Mouse (Mus musculus): ENCODE data around the gene E130309D02Rik.

The E130309D02Rik gene

GRCm38 (mm10) chr5:143309916-143310315 is 5.2 kb downstream of the E130309D02Rik start:
- no peak for DNase-seq (ENCODE audit: low read depth, low spot score)

- no peak for DNase-seq (ENCODE audit: low read depth, low spot score)
Observed at GRCm38 (mm10) chr5:143308825-143309224, 6.3 kb downstream of the E130309D02Rik start.

- DNase-seq (ENCODE audit: low read depth, low spot score): no peak
Observed at GRCm38 (mm10) chr5:143304251-143304650, 10.9 kb downstream of the E130309D02Rik start.

- no peak for DNase-seq (ENCODE audit: low read depth, low spot score)
Observed at GRCm38 (mm10) chr5:143301296-143301695, 13.9 kb downstream of the E130309D02Rik start.

- no peak for DNase-seq (ENCODE audit: low read depth, low spot score)
Observed at GRCm38 (mm10) chr5:143299686-143300085, 15.5 kb downstream of the E130309D02Rik start.

GRCm38 (mm10) chr5:143298391-143298790 is 16.8 kb downstream of the E130309D02Rik start:
- no peak for DNase-seq (ENCODE audit: low read depth, low spot score)

- DNase-seq (ENCODE audit: low read depth, low spot score): no peak
Observed at GRCm38 (mm10) chr5:143297986-143298385, 17.2 kb downstream of the E130309D02Rik start.

- no peak for DNase-seq (ENCODE audit: low read depth, low spot score)
Observed at GRCm38 (mm10) chr5:143295330-143295729, 19.8 kb downstream of the E130309D02Rik start.

GRCm38 (mm10) chr5:143294862-143295261 is 20.3 kb downstream of the E130309D02Rik start:
- no peak for DNase-seq (ENCODE audit: low read depth, low spot score)

GRCm38 (mm10) chr5:143293404-143293803 is 21.8 kb downstream of the E130309D02Rik start, which contains the start of gene Zfp853:
Gene Zfp853 (minus strand): TSS chr5:143293623.
- DNase-seq (ENCODE audit: low read depth, low spot score): no peak

GRCm38 (mm10) chr5:143292879-143293278 is 22.3 kb downstream of the E130309D02Rik start:
- DNase-seq (ENCODE audit: low read depth, low spot score): no peak

GRCm38 (mm10) chr5:143289299-143289698 is 25.9 kb downstream of the E130309D02Rik start:
- DNase-seq (ENCODE audit: low read depth, low spot score): no peak

- DNase-seq (ENCODE audit: low read depth, low spot score): no peak
Observed at GRCm38 (mm10) chr5:143288378-143288911, 26.7 kb downstream of the E130309D02Rik start.

- no peak for DNase-seq (ENCODE audit: low read depth, low spot score)
Observed at GRCm38 (mm10) chr5:143287774-143288328, 27.3 kb downstream of the E130309D02Rik start.

GRCm38 (mm10) chr5:143284762-143285161 is 30.4 kb downstream of the E130309D02Rik start:
- DNase-seq (ENCODE audit: low read depth, low spot score): no peak

- no peak for DNase-seq (ENCODE audit: low read depth, low spot score)
Observed at GRCm38 (mm10) chr5:143279247-143279646, 35.9 kb downstream of the E130309D02Rik start.

GRCm38 (mm10) chr5:143275761-143276160 is 39.4 kb downstream of the E130309D02Rik start:
- no peak for DNase-seq (ENCODE audit: low read depth, low spot score)

- no peak for DNase-seq (ENCODE audit: low read depth, low spot score)
Observed at GRCm38 (mm10) chr5:143272540-143273330, 42.4 kb downstream of the E130309D02Rik start.

GRCm38 (mm10) chr5:143272108-143272507 is 43.1 kb downstream of the E130309D02Rik start:
- no peak for DNase-seq (ENCODE audit: low read depth, low spot score)

- no peak for DNase-seq (ENCODE audit: low read depth, low spot score)
Observed at GRCm38 (mm10) chr5:143271642-143272041, 43.5 kb downstream of the E130309D02Rik start.

- DNase-seq (ENCODE audit: low read depth, low spot score): no peak
Observed at GRCm38 (mm10) chr5:143270151-143270519, 45.0 kb downstream of the E130309D02Rik start.

GRCm38 (mm10) chr5:143269363-143270150 is 45.6 kb downstream of the E130309D02Rik start, which contains the start of gene Zfp316:
Gene Zfp316 (minus strand): TSS chr5:143270022.
- no peak for DNase-seq (ENCODE audit: low read depth, low spot score)
